In genomic region chr4:95068045-95068948, GRCm38 (mm10) we compare ENCODE assay signal across 17 mouse cellular contexts. TPM values are rescaled to one million over a fixed set of nuclear protein-coding genes. Genes with fewer than 3 reads are reported as not detected.
DNase-seq lines count a peak whose midpoint lies in the region; ATAC-seq lines count a peak whose summit lies in the region.
"Had no signal": no experiment of that assay in that cellular context is flagged by ENCODE, and none has a peak within 500 bp of the region (broad histone marks: within the 10 kb centered on the region; RNA-seq: fewer than 3 reads in every experiment).

No protein-coding gene starts in this region.

- H3K9me3 ChIP-seq in liver, embryonic 12.5 days (replicated peaks), result no peaks in the 10 kb centered on the region
- H3K9me3 ChIP-seq: embryonic facial prominence, embryonic 13.5 days had no signal

- DNase-seq in kidney, adult 18-20 months, result peak; percentile 25
- no peak for DNase-seq in kidney, postnatal 4 days
- DNase-seq in CD4-positive, CD25-positive, alpha-beta regulatory T cell, adult 2 months (ENCODE audit: low read depth, low spot score), result peak; percentile 26
- DNase-seq in naive thymus-derived CD4-positive, alpha-beta T cell, adult 2 months (ENCODE audit: low read depth), result peak; percentile 39
- no peak for DNase-seq in spleen, postnatal 14 days (ENCODE audit: low spot score in 2 of 2)
- DNase-seq: B cell, adult 2 months; cerebellum, adult 9-11 months; gastrocnemius, postnatal 10 days; heart, postnatal 14 days; liver; lung, adult 18-20 months; midbrain, embryonic 14.5 days; thymus, postnatal 36 days had no signal

- H3K36me3 ChIP-seq in liver, embryonic 12.5 days, result no peaks in the 10 kb centered on the region

- WGBS in liver, embryonic 12.5 days (ENCODE audit: insufficient replicate concordance), result 62% methylated on average over 8 of the region's 8 CpGs

- no peak overlapping the region for H3K27ac ChIP-seq in liver, embryonic 12.5 days
- H3K27ac ChIP-seq: embryonic facial prominence, embryonic 13.5 days; hindbrain, embryonic 14.5 days had no signal

- H3K4me3 ChIP-seq in liver, embryonic 12.5 days, result no peak overlapping the region
- H3K4me3 ChIP-seq: embryonic facial prominence, embryonic 13.5 days had no signal

- H3K4me2 ChIP-seq in liver, embryonic 12.5 days, result no peak overlapping the region
- H3K4me2 ChIP-seq: embryonic facial prominence, embryonic 13.5 days; hindbrain, embryonic 14.5 days had no signal

- H3K4me1 ChIP-seq in liver, embryonic 12.5 days, result no peaks in the 10 kb centered on the region

- H3K27me3 ChIP-seq in liver, embryonic 12.5 days (replicated peaks), result peaks cover 16% of the 10 kb centered on the region
- H3K27me3 ChIP-seq: embryonic facial prominence, embryonic 13.5 days had no signal

- ATAC-seq in inflammation-experienced regulatory T-cells, adult 6 months, result peak; percentile 85
- ATAC-seq in liver, embryonic 12.5 days, result no peak

- no peak overlapping the region for H3K9ac ChIP-seq in liver, embryonic 12.5 days
- H3K9ac ChIP-seq: embryonic facial prominence, embryonic 13.5 days; hindbrain, embryonic 14.5 days had no signal

RNA-seq across cellular contexts. Expression of gene Jun, which starts 16.3 kb away (rescaled TPM):
- 10 to 100 TPM in 2 of 3 experiments, 1 to 10 TPM in 1; 7.3 to 33.5 (median 20.9) TPM for polyA plus RNA-seq in inflammation-experienced regulatory T-cells, adult 6 months (2017; shearing (Covaris generic))
- polyA plus RNA-seq in liver, embryonic 12.5 days (2016; fragmentation: Nextera tagmentation; extraction: Ambion mirVana), result 12.0 and 12.2 TPM in 2 replicates

Comparison
In these comparisons a context has a peak if more than half of its experiments do, and no peak if none do; other contexts are left out.
1. DNase-seq: peak in kidney, adult 18-20 months (single experiment), CD4-positive, CD25-positive, alpha-beta regulatory T cell, adult 2 months (single experiment) and naive thymus-derived CD4-positive, alpha-beta T cell, adult 2 months (single experiment); none in kidney, postnatal 4 days (0 of 2) and spleen, postnatal 14 days (0 of 2).